Mouse (Mus musculus) cerebellum, adult 9-11 months (tissue): ENCODE results near the gene Adnp.

ENCODE experiments used
- DNase-seq: peaks from one replicate; pipeline ENCODE4 v3.0.0; 2022

Gene Adnp

GRCm38 (mm10) chr2:168155666-168156065 lies 51.2 kb downstream of the Adnp start:
- DNase-seq = no peak

GRCm38 (mm10) chr2:168154090-168154881 lies 52.6 kb downstream of the Adnp start:
- peak; percentile 21 for DNase-seq

- no peak for DNase-seq
Measured at GRCm38 (mm10) chr2:168149241-168149640, 57.7 kb downstream of the Adnp start.

- DNase-seq = no peak
Measured at GRCm38 (mm10) chr2:168147722-168148432, 59.0 kb downstream of the Adnp start.

- no peak for DNase-seq
Measured at GRCm38 (mm10) chr2:168145437-168145836, 61.5 kb downstream of the Adnp start.

GRCm38 (mm10) chr2:168143794-168144193 lies 63.1 kb downstream of the Adnp start:
- no peak for DNase-seq

- no peak for DNase-seq
Measured at GRCm38 (mm10) chr2:168137161-168137560, 69.8 kb downstream of the Adnp start.
